Mouse (Mus musculus) small intestine, adult 2 months (tissue): ENCODE measurements around the gene Nup155. TPM values are rescaled to one million over a fixed set of nuclear protein-coding genes. Genes with fewer than 3 reads are reported as not detected.
"Not testable (repeated sequence)": the region's sequence is repeated elsewhere in the genome, so short reads cannot be mapped to it uniquely, and the experiment has no call there.

ENCODE experiments used
- H3K27ac ChIP-seq: fragments of 200-500 bp; 2 replicates; pipeline ENCODE4 v1.5.1; 2012; ENCODE audit warnings: low read depth, low read length, control low read depth, inconsistent platforms; ENCODE audit not compliant: insufficient read depth
- H3K27me3 ChIP-seq: fragments of 200-500 bp; 2 replicates; pipeline ENCODE4 v1.6.1; 2012; ENCODE audit warnings: mild to moderate bottlenecking, moderate library complexity, low read length, inconsistent platforms; ENCODE audit not compliant: control insufficient read depth, insufficient read depth
- H3K36me3 ChIP-seq: fragments of 200-500 bp; 2 replicates; pipeline ENCODE4 v1.6.1; 2012; ENCODE audit warnings: mild to moderate bottlenecking, low read length, control low read depth, inconsistent platforms; ENCODE audit not compliant: control insufficient read depth, insufficient read depth
- H3K4me1 ChIP-seq: fragments of 200-500 bp; 2 replicates; pipeline ENCODE4 v1.6.1; 2012; ENCODE audit warnings: low read length, inconsistent platforms, mixed read lengths; ENCODE audit not compliant: control insufficient read depth, insufficient read depth, insufficient read length
- H3K4me3 ChIP-seq: fragments of 200-500 bp; 2 replicates; pipeline ENCODE4 v1.5.1; 2012; ENCODE audit warnings: low read depth, mild to moderate bottlenecking, control low read depth, inconsistent platforms, low read length, moderate library complexity
- CTCF ChIP-seq: fragments of 200-500 bp; IDR thresholded peaks from 2 replicates; pipeline ENCODE4 v1.5.1; 2012; ENCODE audit warnings: low read depth, mild to moderate bottlenecking, control low read depth, inconsistent platforms, low read length, moderate library complexity, mixed read lengths; ENCODE audit not compliant: insufficient replicate concordance, insufficient read length; ENCODE audit errors: extremely low read depth
- POLR2A ChIP-seq: fragments of 200-500 bp; IDR thresholded peaks from 2 replicates; pipeline ENCODE4 v1.6.1; 2012; ENCODE audit warnings: low read depth, mild to moderate bottlenecking, control low read depth, inconsistent platforms, low read length, moderate library complexity
- WGBS: fragments of 180-500 bp; shearing (Covaris S2); methylation state at CpG from one replicate; pipeline ENCODE4 v1.1.7; 2018; 5-methylcytosine and 5-hydroxymethylcytosine counted together
- polyA plus RNA-seq: library from polyadenylated mRNA; depleted of rRNA; stranded (reverse); fragments of >200 nt; gene quantifications from 2 replicates; pipeline ENCODE4 v1.2.3, GENCODE M21; 2012; rRNA removed

Gene Nup155
- polyA plus RNA-seq: 1.7 and 2.0 TPM in 2 replicates

DNA sequence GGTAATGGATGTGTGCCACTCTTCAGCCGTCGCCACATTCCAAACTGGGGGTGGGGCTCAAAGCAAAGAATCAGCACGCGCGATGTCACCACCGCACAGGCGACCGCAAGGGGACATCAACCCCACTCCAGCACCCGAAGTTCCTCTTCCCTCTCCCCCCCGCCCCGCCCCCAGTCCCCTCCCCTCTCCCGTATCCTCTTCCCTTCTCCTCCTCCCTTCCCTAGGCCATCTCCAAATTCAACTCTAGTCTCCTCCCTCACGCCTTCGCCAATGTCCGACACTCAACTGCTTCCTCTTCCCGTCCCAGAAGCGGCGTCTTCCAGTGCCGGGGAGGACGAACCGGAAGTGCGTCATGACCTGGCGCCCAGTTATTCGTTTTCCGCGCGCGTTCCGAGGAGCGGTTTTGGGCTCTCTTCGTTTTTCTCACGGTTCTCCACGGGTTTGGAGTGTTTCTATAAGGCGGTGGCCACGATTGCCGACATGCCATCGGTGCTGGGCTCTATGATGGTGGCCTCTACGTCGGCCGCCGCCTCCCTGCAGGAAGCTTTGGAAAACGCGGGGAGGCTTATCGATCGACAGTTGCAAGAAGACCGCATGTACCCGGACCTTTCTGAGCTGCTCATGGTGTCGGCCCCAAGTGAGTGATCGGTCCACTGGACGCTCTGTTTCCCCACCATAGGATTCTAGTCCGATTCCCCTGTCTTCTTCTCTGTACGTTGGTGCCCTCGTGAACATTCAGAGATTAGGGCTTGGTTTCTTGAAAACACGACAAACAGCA is at the start of gene Nup155:
Gene Nup155 (plus strand): TSS at position 308 of the 778 bp plus-strand sequence.
- H3K27ac ChIP-seq: peak within 1 kb of the TSS; percentile 33
- WGBS: under 1% methylated on average over 53 of the region's 54 CpGs
- H3K27me3 ChIP-seq: no peaks in the 10 kb centered on the region
- H3K4me3 ChIP-seq: peak within 1 kb of the TSS; percentile 98
- TF ChIP-seq CTCF: no peak
- no peak for TF ChIP-seq POLR2A
- H3K36me3 ChIP-seq: peaks cover 12% of the 10 kb centered on the region
- H3K4me1 ChIP-seq: no peaks in the 10 kb centered on the region; the same call in 1 of the 2 replicates

DNA sequence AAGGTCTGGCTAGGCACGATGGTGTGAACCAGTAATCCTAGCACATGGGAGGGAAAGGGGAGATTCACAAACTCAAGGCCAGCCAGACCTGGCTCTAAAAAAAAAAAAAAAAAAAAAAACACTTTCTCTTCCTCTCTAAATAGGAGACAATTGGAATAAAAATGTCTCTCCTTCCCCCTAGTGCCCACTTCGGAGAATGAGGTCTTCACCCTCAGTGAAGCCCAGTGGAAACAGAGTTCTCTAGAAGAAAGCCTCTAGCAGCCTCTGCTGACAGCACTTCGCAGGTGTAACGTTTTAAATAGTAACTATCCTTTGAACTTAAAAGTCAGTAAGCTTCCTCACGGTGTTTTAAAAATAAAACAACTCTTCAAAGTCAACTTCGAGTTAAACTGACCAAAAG is 43.9 kb upstream of the Nup155 start:
- Histone ChIP-seq H3K4me3 (no peak overlapping the region), H3K4me1 (no peaks in the 10 kb centered on the region), H3K36me3 (0 out of 2 replicates have a peak, but pooled peaks cover 5% of the 10 kb centered on the region), H3K27me3 (no peaks in the 10 kb centered on the region), H3K27ac (no peak overlapping the region)
- WGBS: 67% methylated on average over 6 of the region's 6 CpGs
- no peak for TF ChIP-seq CTCF
- TF ChIP-seq POLR2A: no peak

DNA sequence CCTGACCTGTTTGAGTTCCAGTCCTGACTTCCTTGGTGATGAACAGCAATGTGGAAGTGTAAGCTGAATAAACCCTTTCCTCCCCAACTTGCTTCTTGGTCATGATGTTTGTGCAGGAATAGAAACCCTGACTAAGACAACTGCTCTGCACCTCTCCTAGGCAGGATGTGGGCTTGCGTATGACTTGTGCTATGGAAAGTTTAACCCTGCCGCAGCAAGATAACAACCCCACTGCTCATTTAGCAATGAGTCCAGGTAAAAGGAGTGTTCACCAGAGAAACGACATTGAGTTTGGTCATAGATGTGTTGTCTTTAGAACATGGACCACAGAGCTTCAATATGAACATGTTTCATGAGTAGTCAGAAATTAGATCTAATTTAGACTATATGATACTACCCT is 35.9 kb upstream of the Nup155 start:
- not testable (repeated sequence) for H3K4me1 ChIP-seq, H3K4me3 ChIP-seq, H3K27ac ChIP-seq, H3K27me3 ChIP-seq
- 94% methylated on average over 3 of the region's 3 CpGs for WGBS
- peaks cover 17% of the 10 kb centered on the region for H3K36me3 ChIP-seq

DNA sequence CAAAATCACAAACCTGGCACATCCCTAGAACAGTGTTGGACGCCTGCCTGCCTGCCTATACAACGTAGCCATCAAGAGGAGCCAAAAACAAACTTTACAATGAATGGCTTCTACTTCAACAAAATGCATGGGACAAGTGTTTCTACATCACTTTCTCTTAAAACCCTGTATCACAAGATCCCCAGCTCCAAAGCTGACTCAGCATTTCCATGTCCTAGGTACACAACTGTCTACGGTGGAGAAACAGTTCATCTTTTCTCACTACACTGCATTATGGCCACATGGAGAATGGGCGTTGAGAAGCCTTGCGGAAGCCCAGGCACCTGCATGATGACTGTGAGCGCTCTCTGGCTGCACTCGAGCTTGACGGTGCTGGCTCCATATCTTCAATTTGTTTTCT is 26.9 kb upstream of the Nup155 start:
- TF ChIP-seq POLR2A (no peak), CTCF (no peak)
- no peak overlapping the region for H3K27ac ChIP-seq
- H3K36me3 ChIP-seq: peaks cover 23% of the 10 kb centered on the region
- WGBS: 94% methylated on average over 8 of the region's 8 CpGs
- H3K4me1 ChIP-seq: no peaks in the 10 kb centered on the region
- H3K4me3 ChIP-seq: no peak overlapping the region
- H3K27me3 ChIP-seq: no peaks in the 10 kb centered on the region

DNA sequence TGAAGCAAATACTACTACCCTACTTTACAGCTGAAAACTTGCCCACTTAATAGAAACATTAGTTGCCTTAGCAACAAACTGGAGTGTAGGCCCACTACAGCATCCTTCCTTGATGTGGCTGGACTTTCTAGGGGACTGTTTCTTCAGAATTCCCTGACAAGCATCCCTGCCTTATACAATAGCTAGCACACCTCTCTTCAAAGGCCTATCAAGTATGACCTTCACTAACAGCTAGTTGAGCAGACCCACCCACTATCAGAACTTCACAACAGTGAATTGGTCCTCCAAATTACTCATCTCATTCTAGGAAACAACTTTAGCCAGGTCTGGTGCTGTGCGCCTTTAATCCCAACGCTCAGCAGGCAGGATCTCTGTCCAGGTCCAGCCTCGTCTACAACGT is 21.8 kb upstream of the Nup155 start:
- no peaks in the 10 kb centered on the region for H3K4me1 ChIP-seq
- H3K4me3 ChIP-seq: no peak overlapping the region
- peaks cover 10% of the 10 kb centered on the region for H3K36me3 ChIP-seq
- H3K27me3 ChIP-seq: no peaks in the 10 kb centered on the region
- 93% methylated on average over 4 of the region's 4 CpGs for WGBS
- no peak overlapping the region for H3K27ac ChIP-seq
- no peak for TF ChIP-seq POLR2A
- no peak for TF ChIP-seq CTCF

DNA sequence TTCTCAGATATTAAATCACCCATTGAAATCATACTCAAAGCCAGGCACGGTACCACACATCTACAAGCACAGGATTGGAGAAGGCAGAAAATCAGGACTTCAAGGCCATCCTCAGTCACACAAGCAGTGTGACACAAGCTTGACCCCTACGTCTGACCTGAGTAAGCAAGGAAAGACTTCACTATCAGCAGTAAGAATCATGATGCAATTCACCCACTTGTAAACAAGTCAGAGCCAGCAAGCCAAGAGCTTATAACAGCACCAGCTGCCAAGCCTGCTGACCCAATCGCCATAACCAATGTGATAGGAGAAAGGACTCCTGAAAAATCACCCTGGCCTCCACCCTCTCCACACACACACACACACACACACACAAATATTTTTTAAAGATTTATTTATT is 20.4 kb upstream of the Nup155 start:
- TF ChIP-seq POLR2A (no peak), CTCF (no peak)
- Histone ChIP-seq H3K4me3 (no peak overlapping the region), H3K36me3 (peaks cover 14% of the 10 kb centered on the region), H3K27me3 (no peaks in the 10 kb centered on the region), H3K27ac (no peak overlapping the region), H3K4me1 (no peaks in the 10 kb centered on the region)
- WGBS: 63% methylated on average over 3 of the region's 3 CpGs

DNA sequence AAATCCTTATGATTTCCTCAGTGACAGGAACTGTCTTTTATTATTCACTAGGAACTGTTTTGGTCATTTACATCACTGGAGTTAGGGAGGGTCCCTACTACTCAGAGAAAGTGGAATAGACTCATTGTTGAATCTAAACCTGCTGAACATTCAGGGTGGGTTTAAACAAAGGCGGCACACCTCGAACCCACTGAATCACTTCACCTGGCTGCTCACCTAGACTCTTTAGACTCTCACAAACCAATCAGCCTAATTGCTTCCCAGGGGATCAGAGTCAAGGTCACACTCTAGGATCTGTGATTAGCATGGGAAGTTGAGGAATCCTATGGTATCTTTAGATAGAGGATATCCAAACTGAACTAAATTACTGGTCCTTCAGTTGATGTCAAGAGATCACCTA is 18.4 kb upstream of the Nup155 start:
- Histone ChIP-seq H3K27me3 (no peaks in the 10 kb centered on the region), H3K36me3 (peaks cover 15% of the 10 kb centered on the region), H3K27ac (no peak overlapping the region), H3K4me3 (no peak overlapping the region), H3K4me1 (no peaks in the 10 kb centered on the region)
- no peak for TF ChIP-seq POLR2A
- no peak for TF ChIP-seq CTCF
- WGBS: 95% methylated on average over 2 of the region's 2 CpGs

DNA sequence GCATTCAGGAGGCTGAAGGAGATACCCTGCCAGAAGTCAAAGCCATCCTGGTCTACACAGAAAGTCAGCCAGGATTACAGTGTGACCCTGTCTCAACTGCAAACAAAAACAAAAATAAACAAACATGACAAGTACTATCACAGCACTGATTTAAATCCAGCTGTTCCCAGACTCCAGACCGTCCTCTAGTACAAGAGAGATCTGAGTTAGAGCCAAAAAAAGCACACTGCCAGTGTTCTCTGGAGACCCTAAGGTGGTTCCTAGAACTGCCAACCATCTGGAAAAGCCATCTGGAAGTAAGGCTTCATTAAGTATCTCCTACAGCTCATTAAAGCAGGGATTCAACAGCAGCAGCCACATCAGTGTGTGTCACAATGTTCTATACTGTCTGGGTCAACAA is 16.4 kb upstream of the Nup155 start:
- H3K4me1 ChIP-seq, H3K27me3 ChIP-seq, H3K4me3 ChIP-seq, H3K27ac ChIP-seq: not testable (repeated sequence)
- H3K36me3 ChIP-seq: peaks cover 17% of the 10 kb centered on the region
- WGBS: 79% methylated on average over 1 of the region's 1 CpGs
